Mouse (Mus musculus): ENCODE results near the gene Hint1.

DNA sequence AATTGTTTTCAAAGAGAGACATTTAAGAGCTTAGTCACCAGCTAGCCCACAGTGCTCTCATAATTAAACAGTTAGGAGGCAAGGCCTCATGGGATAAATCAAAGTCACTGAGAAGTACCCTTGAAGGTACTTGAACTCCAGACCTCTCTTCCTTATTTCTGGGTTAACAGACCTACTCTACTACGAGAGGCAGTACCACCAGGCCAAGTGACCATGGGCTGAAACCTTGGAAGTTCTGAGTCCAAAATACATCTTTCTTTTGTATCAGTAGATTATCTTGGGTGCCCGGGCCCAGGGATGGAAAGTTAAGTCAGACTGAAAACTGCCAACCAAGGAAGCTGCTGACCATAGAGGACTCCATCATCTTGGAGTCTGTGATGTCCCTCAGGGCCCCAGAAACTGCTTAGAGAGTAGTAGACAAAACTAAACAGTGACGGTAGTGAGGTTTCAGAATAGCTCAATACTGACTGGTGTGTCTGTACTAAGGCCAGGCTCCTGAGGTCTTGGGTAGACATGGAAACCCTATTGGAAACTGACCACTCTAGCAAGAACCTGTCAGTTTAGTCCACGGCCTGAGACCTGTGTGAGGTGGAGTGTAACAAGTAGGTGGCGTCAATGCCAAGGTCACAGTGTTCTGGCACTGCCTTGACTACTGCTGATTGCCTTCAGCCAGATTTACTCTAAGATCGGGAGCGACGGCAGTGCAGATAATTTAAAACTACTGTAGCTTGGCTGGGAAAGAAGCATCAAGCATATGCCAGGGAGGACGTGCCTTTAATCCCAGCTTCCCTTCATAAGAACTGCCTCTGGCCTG, 46.5 kb downstream of the Hint1 start:
- TF ChIP-seq CTCF (IDR thresholded peaks at IDR 0.05; ENCODE audit: control insufficient read depth, insufficient read depth, low read length): no peak
- no peak for TF ChIP-seq POLR2A (IDR thresholded peaks at IDR 0.05; ENCODE audit: borderline replicate concordance, control insufficient read depth, low read depth, low read length)
